Mouse (Mus musculus): ENCODE measurements around the gene Gm10031. TPM values are rescaled to one million over a fixed set of nuclear protein-coding genes. Genes with fewer than 3 reads are reported as not detected.
"Not testable (repeated sequence)": the region's sequence is repeated elsewhere in the genome, so short reads cannot be mapped to it uniquely, and the experiment has no call there.

The Gm10031 gene
- polyA plus RNA-seq, 1 experiment from 2014 or later, result 1.3 TPM

- Histone ChIP-seq H3K4me1 (ENCODE audit: control insufficient read depth, insufficient read depth, low read length) (no peaks in the 10 kb centered on the region), H3K27me3 (ENCODE audit: control insufficient read depth, insufficient read depth, low read length) (no peaks in the 10 kb centered on the region), H3K4me3 (replicated peaks; ENCODE audit: low read depth, low read length) (no peak overlapping the region), H3K4me2 (ENCODE audit: low read length) (no peak overlapping the region), H3K9me3 (ENCODE audit: control insufficient read depth, low read length) (no peaks in the 10 kb centered on the region), H3K27ac (replicated peaks; ENCODE audit: low read depth, low read length) (no peak overlapping the region), H3K9ac (replicated peaks; ENCODE audit: low read length) (no peak overlapping the region), H3K36me3 (ENCODE audit: control insufficient read depth, insufficient read depth, low read length) (no peaks in the 10 kb centered on the region)
- ATAC-seq (ENCODE audit: low FRiP score, low TSS enrichment) (no peak), DNase-seq (no peak)
- 89% methylated on average over 5 of the region's 5 CpGs for WGBS
Measured at GRCm38 (mm10) chr1:156496910-156497309, 26.9 kb upstream of the Gm10031 start.

- Histone ChIP-seq H3K4me3 (replicated peaks; ENCODE audit: low read depth, low read length) (no peak overlapping the region), H3K9me3 (ENCODE audit: control insufficient read depth, low read length) (no peaks in the 10 kb centered on the region), H3K27ac (replicated peaks; ENCODE audit: low read depth, low read length) (no peak overlapping the region), H3K27me3 (ENCODE audit: control insufficient read depth, insufficient read depth, low read length) (no peaks in the 10 kb centered on the region), H3K9ac (replicated peaks; ENCODE audit: low read length) (no peak overlapping the region), H3K36me3 (ENCODE audit: control insufficient read depth, insufficient read depth, low read length) (no peaks in the 10 kb centered on the region), H3K4me1 (ENCODE audit: control insufficient read depth, insufficient read depth, low read length) (no peaks in the 10 kb centered on the region), H3K4me2 (ENCODE audit: low read length) (no peak overlapping the region)
- no peak for DNase-seq
- 79% methylated on average over 5 of the region's 5 CpGs for WGBS
- no peak for ATAC-seq (ENCODE audit: low FRiP score, low TSS enrichment)
Measured at GRCm38 (mm10) chr1:156504945-156505523, 18.8 kb upstream of the Gm10031 start.

- Histone ChIP-seq H3K4me3 (replicated peaks; ENCODE audit: low read depth, low read length) (no peak overlapping the region), H3K9ac (replicated peaks; ENCODE audit: low read length) (no peak overlapping the region), H3K27me3 (ENCODE audit: control insufficient read depth, insufficient read depth, low read length) (no peaks in the 10 kb centered on the region), H3K4me1 (ENCODE audit: control insufficient read depth, insufficient read depth, low read length) (no peaks in the 10 kb centered on the region), H3K27ac (replicated peaks; ENCODE audit: low read depth, low read length) (no peak overlapping the region), H3K4me2 (ENCODE audit: low read length) (no peak overlapping the region), H3K9me3 (ENCODE audit: control insufficient read depth, low read length) (no peaks in the 10 kb centered on the region), H3K36me3 (ENCODE audit: control insufficient read depth, insufficient read depth, low read length) (no peaks in the 10 kb centered on the region)
- ATAC-seq (ENCODE audit: low FRiP score, low TSS enrichment), result no peak
- WGBS, result 64% methylated on average over 2 of the region's 2 CpGs
- no peak for DNase-seq
Measured at GRCm38 (mm10) chr1:156505901-156506300, 17.9 kb upstream of the Gm10031 start.

- H3K36me3 ChIP-seq (ENCODE audit: control insufficient read depth, insufficient read depth, low read length), result no peaks in the 10 kb centered on the region
- H3K27me3 ChIP-seq (ENCODE audit: control insufficient read depth, insufficient read depth, low read length), result no peaks in the 10 kb centered on the region
- H3K27ac ChIP-seq (replicated peaks; ENCODE audit: low read depth, low read length), result no peak overlapping the region
- H3K4me3 ChIP-seq (replicated peaks; ENCODE audit: low read depth, low read length), result no peak overlapping the region
- 91% methylated on average over 3 of the region's 3 CpGs for WGBS
- no peak overlapping the region for H3K9ac ChIP-seq (replicated peaks; ENCODE audit: low read length)
- no peaks in the 10 kb centered on the region for H3K4me1 ChIP-seq (ENCODE audit: control insufficient read depth, insufficient read depth, low read length)
- no peak for ATAC-seq (ENCODE audit: low FRiP score, low TSS enrichment)
- no peak overlapping the region for H3K4me2 ChIP-seq (ENCODE audit: low read length)
- H3K9me3 ChIP-seq (ENCODE audit: control insufficient read depth, low read length), result no peaks in the 10 kb centered on the region
- DNase-seq, result no peak
Measured at GRCm38 (mm10) chr1:156507753-156508152, 16.1 kb upstream of the Gm10031 start.

GRCm38 (mm10) chr1:156520136-156520780 is 3.6 kb upstream of the Gm10031 start:
- no peak for ATAC-seq (ENCODE audit: low FRiP score, low TSS enrichment)
- Histone ChIP-seq H3K27ac (replicated peaks; ENCODE audit: low read depth, low read length) (no peak overlapping the region), H3K9ac (replicated peaks; ENCODE audit: low read length) (no peak overlapping the region), H3K36me3 (ENCODE audit: control insufficient read depth, insufficient read depth, low read length) (no peaks in the 10 kb centered on the region), H3K9me3 (ENCODE audit: control insufficient read depth, low read length) (no peaks in the 10 kb centered on the region), H3K4me1 (ENCODE audit: control insufficient read depth, insufficient read depth, low read length) (no peaks in the 10 kb centered on the region), H3K4me3 (replicated peaks; ENCODE audit: low read depth, low read length) (no peak overlapping the region), H3K4me2 (ENCODE audit: low read length) (no peak overlapping the region), H3K27me3 (ENCODE audit: control insufficient read depth, insufficient read depth, low read length) (no peaks in the 10 kb centered on the region)
- WGBS, result 85% methylated on average over 3 of the region's 3 CpGs
- no peak for DNase-seq

- H3K9me3 ChIP-seq (ENCODE audit: control insufficient read depth, low read length), result no peaks in the 10 kb centered on the region
- no peak overlapping the region for H3K4me3 ChIP-seq (replicated peaks; ENCODE audit: low read depth, low read length)
- WGBS, result 49% methylated on average over 15 of the region's 15 CpGs
- H3K36me3 ChIP-seq (ENCODE audit: control insufficient read depth, insufficient read depth, low read length), result no peaks in the 10 kb centered on the region
- no peaks in the 10 kb centered on the region for H3K4me1 ChIP-seq (ENCODE audit: control insufficient read depth, insufficient read depth, low read length)
- ATAC-seq (ENCODE audit: low FRiP score, low TSS enrichment), result no peak
- H3K4me2 ChIP-seq (ENCODE audit: low read length), result no peak overlapping the region
- no peaks in the 10 kb centered on the region for H3K27me3 ChIP-seq (ENCODE audit: control insufficient read depth, insufficient read depth, low read length)
- no peak overlapping the region for H3K27ac ChIP-seq (replicated peaks; ENCODE audit: low read depth, low read length)
- no peak overlapping the region for H3K9ac ChIP-seq (replicated peaks; ENCODE audit: low read length)
- DNase-seq, result peak; percentile 15
Measured at GRCm38 (mm10) chr1:156521796-156522517, 1.9 kb upstream of the Gm10031 start.

GRCm38 (mm10) chr1:156532476-156533175 is 8.8 kb downstream of the Gm10031 start:
- not testable (repeated sequence) for H3K27me3 ChIP-seq (ENCODE audit: control insufficient read depth, insufficient read depth, low read length); H3K9ac ChIP-seq (replicated peaks; ENCODE audit: low read length); H3K4me2 ChIP-seq (ENCODE audit: low read length); DNase-seq; ATAC-seq (ENCODE audit: low FRiP score, low TSS enrichment); H3K4me3 ChIP-seq (replicated peaks; ENCODE audit: low read depth, low read length); H3K4me1 ChIP-seq (ENCODE audit: control insufficient read depth, insufficient read depth, low read length); H3K9me3 ChIP-seq (ENCODE audit: control insufficient read depth, low read length); H3K36me3 ChIP-seq (ENCODE audit: control insufficient read depth, insufficient read depth, low read length); H3K27ac ChIP-seq (replicated peaks; ENCODE audit: low read depth, low read length)
- 91% methylated on average over 16 of the region's 16 CpGs for WGBS

GRCm38 (mm10) chr1:156533483-156533882 is 9.7 kb downstream of the Gm10031 start:
- Histone ChIP-seq H3K27me3 (ENCODE audit: control insufficient read depth, insufficient read depth, low read length) (no peaks in the 10 kb centered on the region), H3K36me3 (ENCODE audit: control insufficient read depth, insufficient read depth, low read length) (no peaks in the 10 kb centered on the region), H3K4me2 (ENCODE audit: low read length) (no peak overlapping the region), H3K9ac (replicated peaks; ENCODE audit: low read length) (no peak overlapping the region), H3K4me3 (replicated peaks; ENCODE audit: low read depth, low read length) (no peak overlapping the region), H3K27ac (replicated peaks; ENCODE audit: low read depth, low read length) (no peak overlapping the region), H3K4me1 (ENCODE audit: control insufficient read depth, insufficient read depth, low read length) (no peaks in the 10 kb centered on the region), H3K9me3 (ENCODE audit: control insufficient read depth, low read length) (no peaks in the 10 kb centered on the region)
- 94% methylated on average over 3 of the region's 3 CpGs for WGBS
- no peak for DNase-seq
- no peak for ATAC-seq (ENCODE audit: low FRiP score, low TSS enrichment)
